Mouse (Mus musculus): ENCODE results near the gene Gtf2ird2. TPM values are rescaled to one million over a fixed set of nuclear protein-coding genes. Genes with fewer than 3 reads are reported as not detected.

Gtf2ird2 gene
- 10.6 and 11.4 TPM in 2 replicates for polyA plus RNA-seq (2016; fragmentation: Nextera tagmentation; extraction: Ambion mirVana)

GRCm38 (mm10) chr5:134183880-134184808 lies at the start of gene Gtf2ird2:
Gene Gtf2ird2 (plus strand): TSS chr5:134184019.
- H3K27ac ChIP-seq: peak within 1 kb of the TSS; percentile 92
- H3K4me3 ChIP-seq: peak within 1 kb of the TSS; percentile 69
- no peaks in the 10 kb centered on the region for H3K36me3 ChIP-seq
- under 1% methylated on average over 92 of the region's 92 CpGs for WGBS
- H3K9ac ChIP-seq: peak within 1 kb of the TSS; percentile 72
- ATAC-seq (ENCODE audit: insufficient number of reproducible peaks, insufficient read depth, low FRiP score, low TSS enrichment): peak; percentile 90
- H3K27me3 ChIP-seq: no peaks in the 10 kb centered on the region
- peaks cover 18% of the 10 kb centered on the region for H3K4me1 ChIP-seq
- peak within 1 kb of the TSS; percentile 92 for H3K4me2 ChIP-seq (replicated peaks)
- H3K9me3 ChIP-seq: no peaks in the 10 kb centered on the region

GRCm38 (mm10) chr5:134136022-134136421 lies 47.8 kb upstream of the Gtf2ird2 start:
- no peak for ATAC-seq (ENCODE audit: insufficient number of reproducible peaks, insufficient read depth, low FRiP score, low TSS enrichment)
- H3K4me1 ChIP-seq: no peaks in the 10 kb centered on the region
- no peaks in the 10 kb centered on the region for H3K27me3 ChIP-seq
- peaks cover 54% of the 10 kb centered on the region for H3K36me3 ChIP-seq
- 97% methylated on average over 12 of the region's 12 CpGs for WGBS
- no peak overlapping the region for H3K9ac ChIP-seq
- H3K9me3 ChIP-seq: no peaks in the 10 kb centered on the region
- no peak overlapping the region for H3K4me3 ChIP-seq
- no peak overlapping the region for H3K27ac ChIP-seq
- H3K4me2 ChIP-seq (replicated peaks): no peak overlapping the region

- H3K36me3 ChIP-seq: peaks cover 61% of the 10 kb centered on the region
- H3K9me3 ChIP-seq: no peaks in the 10 kb centered on the region
- H3K4me3 ChIP-seq: no peak overlapping the region
- no peaks in the 10 kb centered on the region for H3K27me3 ChIP-seq
- no peak overlapping the region for H3K4me2 ChIP-seq (replicated peaks)
- H3K4me1 ChIP-seq: no peaks in the 10 kb centered on the region
- H3K27ac ChIP-seq: no peak overlapping the region
- ATAC-seq (ENCODE audit: insufficient number of reproducible peaks, insufficient read depth, low FRiP score, low TSS enrichment): no peak
- no peak overlapping the region for H3K9ac ChIP-seq
- WGBS: 78% methylated on average over 5 of the region's 5 CpGs
Observed at GRCm38 (mm10) chr5:134137933-134138332, 45.9 kb upstream of the Gtf2ird2 start.

GRCm38 (mm10) chr5:134139429-134139828 lies 44.4 kb upstream of the Gtf2ird2 start:
- ATAC-seq (ENCODE audit: insufficient number of reproducible peaks, insufficient read depth, low FRiP score, low TSS enrichment): no peak
- Histone ChIP-seq H3K4me3 (no peak overlapping the region), H3K9ac (no peak overlapping the region), H3K36me3 (peaks cover 57% of the 10 kb centered on the region), H3K4me1 (no peaks in the 10 kb centered on the region; the same call in 1 of the 2 replicates), H3K4me2 (replicated peaks) (no peak overlapping the region), H3K27me3 (no peaks in the 10 kb centered on the region), H3K27ac (no peak overlapping the region), H3K9me3 (no peaks in the 10 kb centered on the region)
- WGBS: 89% methylated on average over 6 of the region's 6 CpGs

GRCm38 (mm10) chr5:134141236-134141635 lies 42.6 kb upstream of the Gtf2ird2 start:
- Histone ChIP-seq H3K9ac (no peak overlapping the region), H3K4me2 (replicated peaks) (no peak overlapping the region), H3K9me3 (no peaks in the 10 kb centered on the region), H3K36me3 (peaks cover 50% of the 10 kb centered on the region), H3K4me1 (no peaks in the 10 kb centered on the region; the same call in 1 of the 2 replicates), H3K27me3 (no peaks in the 10 kb centered on the region), H3K27ac (no peak overlapping the region), H3K4me3 (no peak overlapping the region)
- WGBS: 73% methylated on average over 7 of the region's 7 CpGs
- ATAC-seq (ENCODE audit: insufficient number of reproducible peaks, insufficient read depth, low FRiP score, low TSS enrichment): no peak

- peaks cover 39% of the 10 kb centered on the region for H3K36me3 ChIP-seq
- H3K9me3 ChIP-seq: no peaks in the 10 kb centered on the region
- WGBS: 81% methylated on average over 11 of the region's 11 CpGs
Observed at GRCm38 (mm10) chr5:134142381-134142780, 41.4 kb upstream of the Gtf2ird2 start.

GRCm38 (mm10) chr5:134144986-134145385 lies 38.8 kb upstream of the Gtf2ird2 start:
- Histone ChIP-seq H3K36me3 (peaks cover 49% of the 10 kb centered on the region), H3K4me1 (no peaks in the 10 kb centered on the region; the same call in 1 of the 2 replicates), H3K27ac (no peak overlapping the region), H3K4me2 (replicated peaks) (no peak overlapping the region), H3K27me3 (no peaks in the 10 kb centered on the region), H3K9ac (no peak overlapping the region), H3K4me3 (no peak overlapping the region), H3K9me3 (no peaks in the 10 kb centered on the region)
- WGBS: 94% methylated on average over 8 of the region's 8 CpGs
- no peak for ATAC-seq (ENCODE audit: insufficient number of reproducible peaks, insufficient read depth, low FRiP score, low TSS enrichment)

More at GRCm38 (mm10) chr5:134142381-134142780, 41.4 kb upstream of the Gtf2ird2 start:
- Histone ChIP-seq H3K4me1 (no peaks in the 10 kb centered on the region; the same call in 1 of the 2 replicates), H3K9ac (no peak overlapping the region), H3K27ac (no peak overlapping the region), H3K4me2 (replicated peaks) (no peak overlapping the region), H3K4me3 (no peak overlapping the region), H3K27me3 (no peaks in the 10 kb centered on the region)
- no peak for ATAC-seq (ENCODE audit: insufficient number of reproducible peaks, insufficient read depth, low FRiP score, low TSS enrichment)

- 80% methylated on average over 10 of the region's 10 CpGs for WGBS
- no peaks in the 10 kb centered on the region; the same call in 1 of the 2 replicates for H3K4me1 ChIP-seq
- no peak overlapping the region; the same call in 1 of the 2 replicates for H3K9ac ChIP-seq
- H3K4me3 ChIP-seq: no peak overlapping the region
- no peak overlapping the region for H3K4me2 ChIP-seq (replicated peaks)
- no peak for ATAC-seq (ENCODE audit: insufficient number of reproducible peaks, insufficient read depth, low FRiP score, low TSS enrichment)
- H3K27me3 ChIP-seq: no peaks in the 10 kb centered on the region
- H3K9me3 ChIP-seq: no peaks in the 10 kb centered on the region
- no peak overlapping the region for H3K27ac ChIP-seq
- H3K36me3 ChIP-seq: peaks cover 68% of the 10 kb centered on the region
Observed at GRCm38 (mm10) chr5:134147194-134147753, 36.5 kb upstream of the Gtf2ird2 start.

- no peaks in the 10 kb centered on the region for H3K27me3 ChIP-seq
- H3K9me3 ChIP-seq: no peaks in the 10 kb centered on the region
- no peak overlapping the region for H3K9ac ChIP-seq
- H3K4me1 ChIP-seq: no peaks in the 10 kb centered on the region; the same call in 1 of the 2 replicates
- H3K27ac ChIP-seq: no peak overlapping the region
- no peak overlapping the region for H3K4me2 ChIP-seq (replicated peaks)
- no peak for ATAC-seq (ENCODE audit: insufficient number of reproducible peaks, insufficient read depth, low FRiP score, low TSS enrichment)
- H3K4me3 ChIP-seq: no peak overlapping the region
- peaks cover 69% of the 10 kb centered on the region for H3K36me3 ChIP-seq
- WGBS: 86% methylated on average over 4 of the region's 4 CpGs
Observed at GRCm38 (mm10) chr5:134148153-134148552, 35.7 kb upstream of the Gtf2ird2 start.

GRCm38 (mm10) chr5:134151895-134152294 lies 31.9 kb upstream of the Gtf2ird2 start:
- no peak for ATAC-seq (ENCODE audit: insufficient number of reproducible peaks, insufficient read depth, low FRiP score, low TSS enrichment)
- WGBS: 84% methylated on average over 11 of the region's 11 CpGs
- no peak overlapping the region for H3K4me3 ChIP-seq

GRCm38 (mm10) chr5:134155916-134156466 lies 27.8 kb upstream of the Gtf2ird2 start:
- Histone ChIP-seq H3K9me3 (no peaks in the 10 kb centered on the region), H3K4me2 (replicated peaks) (no peak overlapping the region), H3K27me3 (no peaks in the 10 kb centered on the region), H3K9ac (no peak overlapping the region), H3K4me3 (no peak overlapping the region), H3K4me1 (no peaks in the 10 kb centered on the region), H3K27ac (no peak overlapping the region), H3K36me3 (peaks cover 92% of the 10 kb centered on the region)
- no peak for ATAC-seq (ENCODE audit: insufficient number of reproducible peaks, insufficient read depth, low FRiP score, low TSS enrichment)
- WGBS: 92% methylated on average over 7 of the region's 7 CpGs

More at GRCm38 (mm10) chr5:134151895-134152294, 31.9 kb upstream of the Gtf2ird2 start:
- H3K27ac ChIP-seq: no peak overlapping the region
- H3K4me1 ChIP-seq: no peaks in the 10 kb centered on the region
- H3K36me3 ChIP-seq: peaks cover 88% of the 10 kb centered on the region
- no peaks in the 10 kb centered on the region for H3K27me3 ChIP-seq
- no peak overlapping the region for H3K9ac ChIP-seq
- H3K4me2 ChIP-seq (replicated peaks): no peak overlapping the region
- H3K9me3 ChIP-seq: no peaks in the 10 kb centered on the region
